Mouse (Mus musculus) embryonic fibroblast, embryonic 13.5 days (primary cell): Measurements from ENCODE around the gene Zfp281.

ENCODE experiments used
- CTCF ChIP-seq: IDR thresholded peaks from 2 replicates; pipeline ENCODE4 v1.5.1; 2011; ENCODE audit warnings: mild to moderate bottlenecking, control low read depth, low read length, moderate library complexity, borderline replicate concordance; ENCODE audit not compliant: insufficient read depth
- POLR2A ChIP-seq: IDR thresholded peaks from 2 replicates; pipeline ENCODE4 v1.6.1; 2011; ENCODE audit warnings: low read depth, mild to moderate bottlenecking, control low read depth, low read length, moderate library complexity

GRCm38 (mm10) chr1:136637696-136638095 is 13.0 kb downstream of the Zfp281 start:
- TF ChIP-seq CTCF (no peak), POLR2A (no peak)
